Mouse (Mus musculus): Measurements from ENCODE around the gene Alcam. TPM values are rescaled to one million over a fixed set of nuclear protein-coding genes. Genes with fewer than 3 reads are reported as not detected.
A peak's percentile ranks its signal among the peaks of the same experiment; 100 is the strongest.

Alcam gene
- polyA plus RNA-seq, 1 experiment from 2014 or later: 61.2 TPM

DNA sequence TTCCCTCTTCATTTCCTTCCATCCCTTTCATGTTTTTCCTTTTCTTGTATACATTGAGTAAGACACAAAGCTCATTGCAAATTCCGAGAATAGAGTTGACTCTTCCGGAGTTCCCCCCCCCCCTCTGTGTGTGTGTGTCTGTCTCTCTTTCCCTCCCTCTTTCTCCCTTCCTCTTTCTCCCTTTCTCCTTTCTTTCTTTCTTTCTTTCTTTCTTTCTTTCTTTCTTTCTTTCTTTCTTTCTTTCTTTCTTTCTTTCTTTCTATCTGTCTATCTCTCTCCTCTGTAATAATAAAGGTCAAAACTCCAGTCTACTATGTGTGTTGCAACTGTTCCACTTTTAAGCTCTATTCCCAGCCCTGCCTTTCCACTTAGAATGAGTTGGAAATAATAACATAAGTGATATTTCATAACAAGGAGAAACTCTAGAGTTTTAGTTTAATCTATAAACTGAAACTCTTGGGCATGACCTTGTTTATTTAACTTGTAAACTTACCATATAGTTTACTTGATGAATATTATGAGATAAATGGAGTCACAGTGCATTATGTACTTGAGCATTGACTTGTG is 110.3 kb downstream of the Alcam start:
- Histone ChIP-seq H3K9me3 (replicated peaks; ENCODE audit: control insufficient read depth, low read length) (no peaks in the 10 kb centered on the region), H3K4me1 (ENCODE audit: control insufficient read depth, insufficient read depth, low read length) (peaks cover 5% of the 10 kb centered on the region; the same call in 1 of the 2 replicates), H3K4me2 (ENCODE audit: low read depth, low read length) (no peak overlapping the region), H3K27ac (ENCODE audit: low read length) (no peak overlapping the region), H3K36me3 (ENCODE audit: control insufficient read depth, insufficient read depth, low read length) (no peaks in the 10 kb centered on the region), H3K4me3 (replicated peaks; ENCODE audit: low read length) (no peak overlapping the region), H3K9ac (ENCODE audit: low read length) (no peak overlapping the region), H3K27me3 (ENCODE audit: control insufficient read depth, insufficient read depth, low read length) (no peaks in the 10 kb centered on the region)
- WGBS: 36% methylated on average over 2 of the region's 2 CpGs
- ATAC-seq (ENCODE audit: insufficient read depth, low FRiP score): no peak

DNA sequence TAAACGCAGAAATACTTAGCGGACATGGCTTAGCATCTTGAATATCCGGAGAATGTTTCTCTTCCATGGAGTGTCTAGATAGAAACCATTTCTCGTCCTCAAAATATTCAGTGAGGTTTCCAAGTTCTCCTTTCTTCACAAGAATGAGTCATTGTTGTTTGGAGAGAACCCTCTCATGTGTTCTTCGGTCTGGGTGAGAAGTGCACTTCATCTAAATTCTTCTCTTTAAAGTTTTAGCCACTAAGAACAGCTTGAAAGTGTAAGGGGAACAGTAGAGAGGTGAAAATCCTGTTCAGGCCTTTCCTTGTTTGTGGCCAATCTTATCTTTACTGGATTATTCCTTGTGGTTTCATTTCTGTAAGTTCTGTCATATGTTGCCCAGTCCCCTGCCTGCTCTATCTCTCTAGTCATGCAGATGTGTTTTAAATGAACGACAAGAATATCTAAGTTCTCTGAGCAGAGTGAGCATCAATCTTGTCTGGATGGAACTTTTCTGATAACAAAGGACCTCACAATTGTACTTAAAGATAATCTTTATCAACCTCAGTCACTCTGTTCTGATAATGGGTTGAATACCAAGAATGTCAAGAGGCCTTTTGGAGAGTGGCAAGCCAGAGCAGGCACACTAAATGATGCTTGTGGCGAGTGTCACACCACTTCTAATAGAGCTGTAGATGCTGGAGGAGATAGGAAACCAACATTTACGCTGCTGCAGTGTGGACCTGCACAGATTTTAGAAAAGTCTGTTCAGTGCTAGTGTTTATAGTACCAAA is 111.0 kb downstream of the Alcam start:
- WGBS: 62% methylated on average over 8 of the region's 8 CpGs
- no peak overlapping the region for H3K4me3 ChIP-seq (replicated peaks; ENCODE audit: low read length)
- H3K4me1 ChIP-seq (ENCODE audit: control insufficient read depth, insufficient read depth, low read length): peaks cover 5% of the 10 kb centered on the region; the same call in 1 of the 2 replicates
- H3K9ac ChIP-seq (ENCODE audit: low read length): no peak overlapping the region
- no peak overlapping the region for H3K4me2 ChIP-seq (ENCODE audit: low read depth, low read length)
- no peak overlapping the region for H3K27ac ChIP-seq (ENCODE audit: low read length)
- no peak for ATAC-seq (ENCODE audit: insufficient read depth, low FRiP score)
- no peaks in the 10 kb centered on the region for H3K9me3 ChIP-seq (replicated peaks; ENCODE audit: control insufficient read depth, low read length)
- H3K36me3 ChIP-seq (ENCODE audit: control insufficient read depth, insufficient read depth, low read length): no peaks in the 10 kb centered on the region
- no peaks in the 10 kb centered on the region for H3K27me3 ChIP-seq (ENCODE audit: control insufficient read depth, insufficient read depth, low read length)

DNA sequence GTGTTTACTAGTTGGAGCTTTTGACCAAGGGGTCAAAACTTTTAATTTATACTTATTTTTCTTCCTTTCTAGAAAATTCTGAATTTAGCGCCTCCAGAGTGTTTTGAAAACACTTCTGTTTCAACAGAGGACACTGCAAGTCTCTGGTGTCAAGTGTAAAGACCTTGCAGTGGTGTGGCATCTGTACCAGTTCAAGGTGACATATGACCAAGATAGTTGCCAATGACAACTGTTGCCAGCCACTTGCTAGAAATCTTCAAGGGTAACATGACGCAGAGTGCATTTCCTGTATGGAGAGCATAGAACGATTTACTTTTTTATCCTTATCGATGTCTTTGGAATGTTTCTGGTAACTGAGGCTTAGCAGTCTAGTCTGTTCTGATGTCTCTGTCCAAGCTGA is 119.8 kb downstream of the Alcam start:
- Histone ChIP-seq H3K4me2 (ENCODE audit: low read depth, low read length) (peak overlapping the region; percentile 35; the same call in 1 of the 2 replicates), H3K9ac (ENCODE audit: low read length) (no peak overlapping the region), H3K27ac (ENCODE audit: low read length) (peak overlapping the region; percentile 82), H3K9me3 (replicated peaks; ENCODE audit: control insufficient read depth, low read length) (no peaks in the 10 kb centered on the region), H3K27me3 (ENCODE audit: control insufficient read depth, insufficient read depth, low read length) (no peaks in the 10 kb centered on the region), H3K4me1 (ENCODE audit: control insufficient read depth, insufficient read depth, low read length) (peaks cover 14% of the 10 kb centered on the region), H3K36me3 (ENCODE audit: control insufficient read depth, insufficient read depth, low read length) (no peaks in the 10 kb centered on the region), H3K4me3 (replicated peaks; ENCODE audit: low read length) (no peak overlapping the region)
- ATAC-seq (ENCODE audit: insufficient read depth, low FRiP score): no peak
- WGBS: 48% methylated on average over 4 of the region's 4 CpGs

DNA sequence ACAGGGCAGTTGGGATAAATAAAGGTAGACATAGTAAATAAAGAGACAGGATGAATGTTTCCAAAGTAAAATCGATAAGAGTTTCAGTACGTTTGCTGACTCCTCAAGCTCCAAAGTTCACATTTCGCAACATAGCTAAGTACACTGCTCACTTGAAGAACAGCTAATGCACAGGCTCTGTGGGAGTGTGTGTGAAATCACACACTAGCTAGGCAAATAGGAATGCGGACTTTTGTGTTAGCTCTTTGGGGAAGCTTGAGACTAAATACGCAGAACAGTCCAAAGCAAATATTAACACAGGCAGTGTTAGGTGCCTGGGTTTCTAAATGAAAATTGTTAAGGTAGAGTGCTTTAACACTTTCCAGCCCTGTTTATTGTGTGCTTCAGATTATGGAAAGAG is 120.2 kb downstream of the Alcam start:
- Histone ChIP-seq H3K4me1 (ENCODE audit: control insufficient read depth, insufficient read depth, low read length) (peaks cover 14% of the 10 kb centered on the region), H3K4me3 (replicated peaks; ENCODE audit: low read length) (no peak overlapping the region), H3K4me2 (ENCODE audit: low read depth, low read length) (no peak overlapping the region), H3K27ac (ENCODE audit: low read length) (peak overlapping the region; percentile 67; the same call in 1 of the 2 replicates), H3K36me3 (ENCODE audit: control insufficient read depth, insufficient read depth, low read length) (no peaks in the 10 kb centered on the region), H3K9ac (ENCODE audit: low read length) (no peak overlapping the region), H3K9me3 (replicated peaks; ENCODE audit: control insufficient read depth, low read length) (no peaks in the 10 kb centered on the region), H3K27me3 (ENCODE audit: control insufficient read depth, insufficient read depth, low read length) (no peaks in the 10 kb centered on the region)
- ATAC-seq (ENCODE audit: insufficient read depth, low FRiP score): peak; percentile 96
- 49% methylated on average over 5 of the region's 5 CpGs for WGBS

DNA sequence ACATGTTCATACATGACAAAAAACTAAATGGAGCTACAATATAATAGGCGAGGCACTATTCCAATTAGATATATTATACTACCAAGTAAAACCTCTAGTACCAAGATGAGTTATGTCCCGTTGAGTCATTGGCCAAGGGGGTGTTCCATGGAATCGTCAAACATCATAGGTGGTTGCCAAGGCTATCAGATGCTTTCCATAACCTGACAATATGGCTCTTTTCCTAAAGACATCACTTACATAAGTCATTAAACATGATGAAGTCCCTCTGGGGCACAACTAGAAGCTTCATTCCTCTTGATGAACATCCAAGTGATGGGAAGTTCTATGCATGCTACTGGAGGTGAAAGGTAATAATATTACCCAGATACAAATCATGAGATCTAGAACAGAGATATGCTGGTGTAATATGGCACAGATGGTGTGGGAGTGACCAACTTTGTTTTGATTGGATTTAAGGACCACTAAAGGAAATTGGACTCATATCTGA is 122.5 kb downstream of the Alcam start:
- H3K27ac ChIP-seq (ENCODE audit: low read length): no peak overlapping the region
- no peaks in the 10 kb centered on the region for H3K9me3 ChIP-seq (replicated peaks; ENCODE audit: control insufficient read depth, low read length)
- H3K9ac ChIP-seq (ENCODE audit: low read length): no peak overlapping the region
- no peaks in the 10 kb centered on the region for H3K27me3 ChIP-seq (ENCODE audit: control insufficient read depth, insufficient read depth, low read length)
- no peak overlapping the region for H3K4me2 ChIP-seq (ENCODE audit: low read depth, low read length)
- WGBS: 90% methylated on average over 3 of the region's 3 CpGs
- H3K4me3 ChIP-seq (replicated peaks; ENCODE audit: low read length): no peak overlapping the region
- ATAC-seq (ENCODE audit: insufficient read depth, low FRiP score): no peak
- H3K36me3 ChIP-seq (ENCODE audit: control insufficient read depth, insufficient read depth, low read length): no peaks in the 10 kb centered on the region
- H3K4me1 ChIP-seq (ENCODE audit: control insufficient read depth, insufficient read depth, low read length): peaks cover 14% of the 10 kb centered on the region

DNA sequence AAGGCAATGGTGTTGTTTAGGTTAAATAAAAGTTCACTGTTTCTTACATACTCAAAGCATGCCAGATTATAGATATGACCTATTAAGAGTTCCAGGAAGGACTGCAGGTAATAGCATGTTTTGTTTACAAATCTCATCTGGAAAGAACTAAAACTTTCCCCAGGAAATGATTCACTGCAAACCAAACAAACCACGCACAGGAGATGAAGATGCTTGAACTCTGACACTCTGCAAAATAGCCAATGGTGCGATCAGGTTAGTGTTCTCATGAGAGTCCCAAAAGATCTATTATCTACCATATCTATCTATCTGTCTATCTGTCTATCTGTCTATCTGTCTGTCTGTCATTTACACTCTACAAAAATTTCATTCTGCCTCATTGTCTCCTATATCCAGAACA is 124.5 kb downstream of the Alcam start:
- no peak for ATAC-seq (ENCODE audit: insufficient read depth, low FRiP score)
- no peak overlapping the region for H3K4me3 ChIP-seq (replicated peaks; ENCODE audit: low read length)
- H3K9me3 ChIP-seq (replicated peaks; ENCODE audit: control insufficient read depth, low read length): no peaks in the 10 kb centered on the region
- no peaks in the 10 kb centered on the region for H3K36me3 ChIP-seq (ENCODE audit: control insufficient read depth, insufficient read depth, low read length)
- peaks cover 4% of the 10 kb centered on the region; the same call in 1 of the 2 replicates for H3K4me1 ChIP-seq (ENCODE audit: control insufficient read depth, insufficient read depth, low read length)
- no peak overlapping the region for H3K27ac ChIP-seq (ENCODE audit: low read length)
- WGBS: 39% methylated on average over 2 of the region's 2 CpGs
- H3K4me2 ChIP-seq (ENCODE audit: low read depth, low read length): no peak overlapping the region
- H3K27me3 ChIP-seq (ENCODE audit: control insufficient read depth, insufficient read depth, low read length): no peaks in the 10 kb centered on the region
- no peak overlapping the region for H3K9ac ChIP-seq (ENCODE audit: low read length)

DNA sequence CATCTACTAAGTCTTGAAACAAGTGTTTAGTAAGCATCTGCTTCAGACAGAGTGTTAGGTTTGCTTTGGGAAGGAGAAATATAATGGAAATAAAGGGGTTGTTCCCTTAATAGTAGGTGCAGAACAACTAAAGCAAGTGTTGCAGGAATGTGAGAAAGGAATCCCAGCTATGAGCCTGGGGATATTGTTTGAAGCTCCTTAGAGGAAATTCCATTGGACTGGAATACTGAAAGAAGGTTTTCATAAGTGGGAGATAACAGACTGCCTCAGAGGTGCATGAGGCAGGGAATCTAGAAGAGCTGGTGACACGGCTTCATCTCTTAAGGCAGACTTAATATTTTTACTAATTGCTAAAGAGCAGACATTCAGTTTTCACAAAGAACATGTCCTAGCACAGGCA is 134.6 kb downstream of the Alcam start:
- no peak overlapping the region for H3K4me2 ChIP-seq (ENCODE audit: low read depth, low read length)
- no peaks in the 10 kb centered on the region for H3K36me3 ChIP-seq (ENCODE audit: control insufficient read depth, insufficient read depth, low read length)
- H3K9ac ChIP-seq (ENCODE audit: low read length): no peak overlapping the region
- 63% methylated on average over 1 of the region's 1 CpGs for WGBS
- H3K27me3 ChIP-seq (ENCODE audit: control insufficient read depth, insufficient read depth, low read length): no peaks in the 10 kb centered on the region
- no peak for ATAC-seq (ENCODE audit: insufficient read depth, low FRiP score)
- H3K4me3 ChIP-seq (replicated peaks; ENCODE audit: low read length): no peak overlapping the region
- H3K9me3 ChIP-seq (replicated peaks; ENCODE audit: control insufficient read depth, low read length): no peaks in the 10 kb centered on the region
- no peak overlapping the region for H3K27ac ChIP-seq (ENCODE audit: low read length)
- H3K4me1 ChIP-seq (ENCODE audit: control insufficient read depth, insufficient read depth, low read length): no peaks in the 10 kb centered on the region

DNA sequence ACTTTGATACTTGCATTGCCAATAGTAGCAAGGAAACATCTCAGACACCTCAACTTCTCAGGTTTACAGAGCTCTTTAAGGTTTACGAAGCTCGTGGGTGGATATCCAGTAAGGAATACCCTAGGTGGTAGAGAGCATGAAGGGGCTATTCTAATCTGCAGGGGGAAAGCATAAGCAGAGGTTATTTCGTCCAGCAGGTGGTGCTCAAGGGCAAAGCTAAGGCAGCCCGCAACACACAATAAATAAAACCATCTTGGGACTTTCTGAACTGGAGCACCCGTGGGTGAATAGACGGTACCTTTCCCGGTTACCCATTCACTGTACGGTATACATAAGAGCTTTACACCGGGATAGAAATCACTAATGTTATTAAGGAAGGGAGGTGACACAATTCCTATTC is 142.8 kb downstream of the Alcam start:
- WGBS: 16% methylated on average over 9 of the region's 9 CpGs
- H3K9ac ChIP-seq (ENCODE audit: low read length): no peak overlapping the region
- H3K9me3 ChIP-seq (replicated peaks; ENCODE audit: control insufficient read depth, low read length): no peaks in the 10 kb centered on the region
- no peak overlapping the region for H3K27ac ChIP-seq (ENCODE audit: low read length)
- no peak for ATAC-seq (ENCODE audit: insufficient read depth, low FRiP score)
- H3K4me3 ChIP-seq (replicated peaks; ENCODE audit: low read length): no peak overlapping the region
- no peaks in the 10 kb centered on the region for H3K27me3 ChIP-seq (ENCODE audit: control insufficient read depth, insufficient read depth, low read length)
- no peaks in the 10 kb centered on the region for H3K36me3 ChIP-seq (ENCODE audit: control insufficient read depth, insufficient read depth, low read length)
- peak overlapping the region; percentile 36 for H3K4me2 ChIP-seq (ENCODE audit: low read depth, low read length)
- H3K4me1 ChIP-seq (ENCODE audit: control insufficient read depth, insufficient read depth, low read length): no peaks in the 10 kb centered on the region

DNA sequence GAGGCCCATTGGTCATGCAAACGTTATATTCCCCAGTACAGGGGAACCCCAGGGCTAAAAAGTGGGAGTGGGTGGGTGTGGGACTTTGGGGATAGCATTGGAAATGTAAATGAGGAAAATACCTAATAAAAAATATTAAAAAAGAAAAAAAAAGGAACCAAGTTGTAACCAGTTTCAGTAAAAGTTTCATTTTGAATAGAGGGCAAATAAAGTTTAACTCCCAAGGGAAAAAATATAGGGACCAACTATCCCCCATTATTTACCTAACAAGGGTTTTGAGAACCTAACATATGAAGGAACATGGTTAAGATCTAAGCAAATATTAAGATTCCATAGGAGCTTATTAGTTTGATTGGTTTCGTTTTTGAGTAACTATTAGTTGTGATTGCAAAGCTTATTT is 146.9 kb downstream of the Alcam start:
- 84% methylated on average over 2 of the region's 2 CpGs for WGBS
- Histone ChIP-seq H3K4me1 (ENCODE audit: control insufficient read depth, insufficient read depth, low read length) (no peaks in the 10 kb centered on the region), H3K27ac (ENCODE audit: low read length) (no peak overlapping the region), H3K27me3 (ENCODE audit: control insufficient read depth, insufficient read depth, low read length) (no peaks in the 10 kb centered on the region), H3K9me3 (replicated peaks; ENCODE audit: control insufficient read depth, low read length) (no peaks in the 10 kb centered on the region), H3K4me3 (replicated peaks; ENCODE audit: low read length) (no peak overlapping the region), H3K4me2 (ENCODE audit: low read depth, low read length) (no peak overlapping the region), H3K36me3 (ENCODE audit: control insufficient read depth, insufficient read depth, low read length) (no peaks in the 10 kb centered on the region), H3K9ac (ENCODE audit: low read length) (no peak overlapping the region)
- no peak for ATAC-seq (ENCODE audit: insufficient read depth, low FRiP score)
